Mouse (Mus musculus): ENCODE measurements at regions not wholly inside any gene's neighbourhood (a gene's known extent, or its start where the extent isn't known, plus 50 kb on each side); places are given as distances from the start of the nearest gene placed in this dataset.
A peak's percentile ranks its signal among the peaks of the same experiment; 100 is the strongest.

- no peaks in the 10 kb centered on the region for H3K27me3 ChIP-seq (replicated peaks)
- 58% methylated on average over 3 of the region's 3 CpGs for WGBS
- no peak overlapping the region for H3K4me2 ChIP-seq
- no peak overlapping the region for H3K27ac ChIP-seq (ENCODE audit: poor library complexity, severe bottlenecking)
- peaks cover 20% of the 10 kb centered on the region for H3K4me1 ChIP-seq (replicated peaks)
- no peak for ATAC-seq (ENCODE audit: insufficient number of reproducible peaks, low FRiP score)
- H3K4me3 ChIP-seq, result no peak overlapping the region
- H3K36me3 ChIP-seq, result no peaks in the 10 kb centered on the region
- no peaks in the 10 kb centered on the region for H3K9me3 ChIP-seq (replicated peaks)
- no peak overlapping the region for H3K9ac ChIP-seq
These were observed 92.5 kb upstream of the Hs6st1 start for GRCm38 (mm10) chr1:35975611-35976208.

DNA sequence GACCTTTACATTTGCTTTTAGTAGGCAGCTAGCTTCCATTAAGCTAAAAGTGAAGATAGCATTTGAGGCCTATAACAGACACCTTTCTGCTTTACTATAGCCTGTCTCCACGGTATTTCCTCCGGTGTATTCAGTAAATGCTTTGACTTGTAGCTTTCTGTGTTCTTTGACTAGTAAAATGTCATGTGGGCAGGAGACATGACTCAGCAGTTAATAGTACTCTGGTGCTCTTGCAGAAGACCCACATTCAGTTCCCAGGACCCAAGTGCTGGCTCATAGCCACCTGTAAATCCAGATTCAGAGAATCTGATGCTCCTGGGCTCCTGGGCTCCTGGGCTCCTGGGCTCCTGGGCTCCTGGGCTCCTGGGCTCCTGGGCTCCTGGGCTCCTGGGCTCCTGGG is 91.7 kb upstream of the Hs6st1 start:
- WGBS, result 83% methylated on average over 2 of the region's 2 CpGs
- H3K27ac ChIP-seq (ENCODE audit: poor library complexity, severe bottlenecking), result no peak overlapping the region
- H3K4me3 ChIP-seq, result no peak overlapping the region
- ATAC-seq (ENCODE audit: insufficient number of reproducible peaks, low FRiP score), result no peak
- H3K36me3 ChIP-seq, result no peaks in the 10 kb centered on the region
- H3K4me2 ChIP-seq, result no peak overlapping the region
- H3K27me3 ChIP-seq (replicated peaks), result no peaks in the 10 kb centered on the region
- H3K9me3 ChIP-seq (replicated peaks), result no peaks in the 10 kb centered on the region
- no peak overlapping the region for H3K9ac ChIP-seq
- peaks cover 20% of the 10 kb centered on the region for H3K4me1 ChIP-seq (replicated peaks)

DNA sequence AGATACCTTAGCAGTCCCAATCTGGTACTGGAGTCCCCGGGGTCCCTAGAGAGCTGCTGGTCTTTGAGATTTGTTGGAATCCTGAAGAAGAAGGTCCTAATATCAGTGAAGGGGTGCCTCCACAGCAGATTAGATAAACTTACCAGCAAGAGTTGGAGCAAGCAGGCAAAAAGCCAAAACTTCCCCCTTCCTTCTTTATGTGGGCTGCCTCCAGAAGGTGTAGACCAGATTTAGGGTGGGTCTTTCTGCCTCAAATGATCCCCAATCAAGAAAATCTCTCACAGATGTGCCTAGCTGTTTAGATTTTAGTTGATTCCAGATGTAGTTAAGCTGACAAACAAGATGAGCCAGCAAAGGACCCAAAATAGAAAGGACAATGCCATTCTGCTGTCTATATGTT is 90.1 kb upstream of the Hs6st1 start:
- no peaks in the 10 kb centered on the region for H3K27me3 ChIP-seq (replicated peaks)
- H3K4me1 ChIP-seq (replicated peaks), result peaks cover 31% of the 10 kb centered on the region
- H3K4me3 ChIP-seq, result no peak overlapping the region
- H3K36me3 ChIP-seq, result no peaks in the 10 kb centered on the region
- ATAC-seq (ENCODE audit: insufficient number of reproducible peaks, low FRiP score), result no peak
- H3K9ac ChIP-seq, result no peak overlapping the region
- H3K9me3 ChIP-seq (replicated peaks), result no peaks in the 10 kb centered on the region
- 81% methylated on average over 1 of the region's 1 CpGs for WGBS
- H3K4me2 ChIP-seq, result no peak overlapping the region
- peak overlapping the region; percentile 5; the same call in 1 of the 2 replicates for H3K27ac ChIP-seq (ENCODE audit: poor library complexity, severe bottlenecking)

DNA sequence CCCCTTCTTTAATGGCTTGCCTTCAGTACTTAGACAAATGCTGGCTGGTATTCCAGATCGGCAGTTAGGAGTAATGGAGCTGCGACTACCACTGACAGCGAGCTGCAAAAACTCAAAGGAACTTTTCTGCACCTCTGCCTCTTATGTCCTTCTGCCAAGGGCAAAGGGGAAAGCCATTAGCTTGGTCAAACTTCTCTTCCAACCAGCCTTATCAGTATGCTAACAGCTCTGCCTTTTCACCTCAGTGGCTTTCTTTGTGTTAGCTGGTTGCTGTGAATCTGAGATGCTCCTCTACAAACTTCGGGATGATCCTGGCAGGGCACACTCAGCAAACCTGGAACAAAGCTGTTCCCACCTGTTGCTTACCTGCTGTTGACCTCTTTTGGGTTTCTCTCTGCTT is 89.4 kb upstream of the Hs6st1 start:
- ATAC-seq (ENCODE audit: insufficient number of reproducible peaks, low FRiP score), result no peak
- peaks cover 31% of the 10 kb centered on the region for H3K4me1 ChIP-seq (replicated peaks)
- 20% methylated on average over 4 of the region's 4 CpGs for WGBS
- H3K36me3 ChIP-seq, result no peaks in the 10 kb centered on the region
- no peak overlapping the region for H3K4me2 ChIP-seq
- no peak overlapping the region for H3K9ac ChIP-seq
- no peaks in the 10 kb centered on the region for H3K27me3 ChIP-seq (replicated peaks)
- H3K27ac ChIP-seq (ENCODE audit: poor library complexity, severe bottlenecking), result peak overlapping the region; percentile 5
- no peaks in the 10 kb centered on the region for H3K9me3 ChIP-seq (replicated peaks)
- no peak overlapping the region for H3K4me3 ChIP-seq

GRCm38 (mm10) chr1:35981226-35981625 is 87.0 kb upstream of the Hs6st1 start:
- Histone ChIP-seq H3K9me3 (replicated peaks) (no peaks in the 10 kb centered on the region), H3K27me3 (replicated peaks) (no peaks in the 10 kb centered on the region), H3K27ac (ENCODE audit: poor library complexity, severe bottlenecking) (no peak overlapping the region), H3K4me3 (no peak overlapping the region), H3K9ac (no peak overlapping the region), H3K36me3 (no peaks in the 10 kb centered on the region), H3K4me1 (replicated peaks) (peaks cover 25% of the 10 kb centered on the region), H3K4me2 (no peak overlapping the region)
- no peak for ATAC-seq (ENCODE audit: insufficient number of reproducible peaks, low FRiP score)
- WGBS, result 94% methylated on average over 4 of the region's 4 CpGs

- Histone ChIP-seq H3K4me1 (replicated peaks) (peaks cover 20% of the 10 kb centered on the region), H3K9ac (no peak overlapping the region), H3K4me3 (no peak overlapping the region), H3K36me3 (no peaks in the 10 kb centered on the region), H3K4me2 (no peak overlapping the region), H3K9me3 (replicated peaks) (peaks cover 3% of the 10 kb centered on the region; the same call in 1 of the 2 replicates), H3K27me3 (replicated peaks) (no peaks in the 10 kb centered on the region), H3K27ac (ENCODE audit: poor library complexity, severe bottlenecking) (no peak overlapping the region)
- no peak for ATAC-seq (ENCODE audit: insufficient number of reproducible peaks, low FRiP score)
- 84% methylated on average over 3 of the region's 3 CpGs for WGBS
These were observed 84.8 kb upstream of the Hs6st1 start for GRCm38 (mm10) chr1:35983361-35983760.

DNA sequence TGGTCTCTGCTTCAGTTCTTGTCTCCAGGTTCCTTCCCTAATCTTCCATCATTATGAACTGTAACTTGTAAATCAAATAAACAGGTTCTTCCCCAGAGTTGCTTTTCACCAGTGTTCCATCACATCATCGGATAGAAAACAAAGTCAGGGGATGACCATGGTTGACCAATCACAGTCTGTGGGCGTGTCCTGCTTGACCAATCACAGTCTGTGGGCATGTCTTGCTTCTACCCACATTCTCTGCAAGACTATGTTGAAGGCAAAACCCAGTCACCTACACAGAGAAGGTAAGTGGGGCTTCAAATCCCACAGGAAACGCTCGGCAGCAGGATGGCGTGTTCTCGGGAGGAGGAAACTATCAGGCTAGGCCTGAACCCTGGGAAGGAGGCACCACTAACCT is 82.9 kb upstream of the Hs6st1 start:
- no peak overlapping the region for H3K4me3 ChIP-seq
- 84% methylated on average over 6 of the region's 6 CpGs for WGBS
- peaks cover 11% of the 10 kb centered on the region; the same call in 1 of the 2 replicates for H3K4me1 ChIP-seq (replicated peaks)
- H3K4me2 ChIP-seq, result no peak overlapping the region
- H3K9ac ChIP-seq, result no peak overlapping the region
- H3K27ac ChIP-seq (ENCODE audit: poor library complexity, severe bottlenecking), result no peak overlapping the region
- ATAC-seq (ENCODE audit: insufficient number of reproducible peaks, low FRiP score), result no peak
- no peaks in the 10 kb centered on the region for H3K36me3 ChIP-seq
- H3K27me3 ChIP-seq (replicated peaks), result no peaks in the 10 kb centered on the region
- peaks cover 9% of the 10 kb centered on the region for H3K9me3 ChIP-seq (replicated peaks)

DNA sequence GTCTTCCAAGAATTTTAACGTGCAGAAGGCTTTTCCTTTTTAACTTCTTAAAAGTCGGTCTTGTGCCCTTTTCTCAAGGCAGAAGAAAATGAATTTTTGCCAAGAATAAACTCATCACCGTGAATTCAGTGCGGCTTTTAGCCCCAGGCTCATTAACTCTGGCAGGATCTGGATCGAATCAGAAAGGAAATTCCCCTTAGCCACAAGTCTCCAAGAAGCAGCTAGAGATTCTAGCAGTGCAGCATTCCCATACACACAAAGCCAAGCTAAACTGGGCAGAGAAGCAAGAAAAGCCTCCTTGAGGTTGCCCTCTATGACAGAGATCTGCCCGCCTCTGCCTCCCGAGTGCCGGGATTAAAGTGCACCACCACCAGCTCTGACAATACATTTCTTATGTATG is 81.5 kb upstream of the Hs6st1 start:
- Histone ChIP-seq H3K36me3 (peaks cover 2% of the 10 kb centered on the region; the same call in 1 of the 2 replicates), H3K4me2 (no peak overlapping the region), H3K9me3 (replicated peaks) (peaks cover 16% of the 10 kb centered on the region), H3K27me3 (replicated peaks) (no peaks in the 10 kb centered on the region), H3K9ac (no peak overlapping the region), H3K4me1 (replicated peaks) (peaks cover 11% of the 10 kb centered on the region; the same call in 1 of the 2 replicates), H3K4me3 (no peak overlapping the region), H3K27ac (ENCODE audit: poor library complexity, severe bottlenecking) (no peak overlapping the region)
- no peak for ATAC-seq (ENCODE audit: insufficient number of reproducible peaks, low FRiP score)
- 88% methylated on average over 8 of the region's 8 CpGs for WGBS

DNA sequence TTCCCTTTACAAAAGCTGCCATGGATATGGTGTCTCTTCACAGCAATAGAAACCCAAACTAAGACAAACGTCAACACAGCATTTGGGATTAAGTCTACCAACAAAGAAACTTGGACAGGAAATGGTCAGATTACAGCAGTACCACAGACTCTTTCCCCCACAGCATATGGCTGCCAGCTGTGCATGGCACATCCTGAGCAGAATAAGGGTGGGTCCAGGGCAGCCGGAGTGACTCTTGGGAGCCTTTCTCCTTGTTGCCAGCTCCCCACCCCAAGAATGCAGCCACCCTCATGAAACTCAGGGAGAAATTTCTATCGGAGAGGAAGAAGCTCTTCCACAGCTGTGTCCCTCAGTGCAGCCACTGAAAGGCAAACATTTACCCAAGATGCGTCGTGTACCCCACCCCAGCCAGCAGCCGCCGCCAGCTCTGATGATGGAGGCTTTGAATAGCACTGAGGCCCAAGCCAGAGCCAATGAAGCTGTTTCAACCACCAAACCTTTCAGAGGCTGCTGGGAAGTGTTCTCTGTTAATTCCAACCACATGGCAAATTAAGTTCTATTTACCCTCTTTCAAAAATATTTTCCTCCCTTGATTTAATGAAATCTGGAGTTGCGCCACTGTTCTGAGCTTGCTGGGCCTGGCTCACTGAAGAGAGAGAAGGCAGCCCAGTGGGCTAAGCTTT is 75.8 kb upstream of the Hs6st1 start:
- Histone ChIP-seq H3K27me3 (replicated peaks) (no peaks in the 10 kb centered on the region), H3K36me3 (peaks cover 2% of the 10 kb centered on the region; the same call in 1 of the 2 replicates), H3K4me1 (replicated peaks) (no peaks in the 10 kb centered on the region), H3K4me3 (no peak overlapping the region), H3K27ac (ENCODE audit: poor library complexity, severe bottlenecking) (no peak overlapping the region), H3K4me2 (no peak overlapping the region), H3K9me3 (replicated peaks) (peaks cover 16% of the 10 kb centered on the region), H3K9ac (no peak overlapping the region)
- 81% methylated on average over 8 of the region's 8 CpGs for WGBS
- no peak for ATAC-seq (ENCODE audit: insufficient number of reproducible peaks, low FRiP score)

DNA sequence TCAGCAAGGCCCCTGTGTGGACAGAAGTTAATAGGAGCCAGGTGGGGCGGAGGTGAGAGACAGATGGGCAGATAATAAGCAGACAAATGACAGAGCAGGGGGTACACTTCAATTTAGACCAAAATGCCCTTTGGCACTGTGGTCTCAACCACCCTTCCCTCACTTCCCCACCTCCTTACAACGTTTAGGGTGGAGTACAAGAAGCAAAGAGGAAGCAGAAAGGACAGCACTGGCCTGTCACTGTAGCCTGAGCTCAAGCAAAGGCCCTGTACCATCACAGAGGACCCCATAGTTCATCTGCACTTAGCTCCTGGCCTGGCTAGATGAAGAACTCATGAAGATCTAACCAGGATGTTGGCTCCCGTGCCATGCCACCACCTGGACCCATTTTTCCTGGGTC is 75.3 kb upstream of the Hs6st1 start:
- 62% methylated on average over 3 of the region's 3 CpGs for WGBS
- Histone ChIP-seq H3K4me1 (replicated peaks) (no peaks in the 10 kb centered on the region), H3K4me3 (no peak overlapping the region), H3K36me3 (peaks cover 2% of the 10 kb centered on the region; the same call in 1 of the 2 replicates), H3K27me3 (replicated peaks) (no peaks in the 10 kb centered on the region), H3K4me2 (no peak overlapping the region), H3K9me3 (replicated peaks) (peaks cover 16% of the 10 kb centered on the region), H3K27ac (ENCODE audit: poor library complexity, severe bottlenecking) (no peak overlapping the region), H3K9ac (no peak overlapping the region)
- no peak for ATAC-seq (ENCODE audit: insufficient number of reproducible peaks, low FRiP score)

DNA sequence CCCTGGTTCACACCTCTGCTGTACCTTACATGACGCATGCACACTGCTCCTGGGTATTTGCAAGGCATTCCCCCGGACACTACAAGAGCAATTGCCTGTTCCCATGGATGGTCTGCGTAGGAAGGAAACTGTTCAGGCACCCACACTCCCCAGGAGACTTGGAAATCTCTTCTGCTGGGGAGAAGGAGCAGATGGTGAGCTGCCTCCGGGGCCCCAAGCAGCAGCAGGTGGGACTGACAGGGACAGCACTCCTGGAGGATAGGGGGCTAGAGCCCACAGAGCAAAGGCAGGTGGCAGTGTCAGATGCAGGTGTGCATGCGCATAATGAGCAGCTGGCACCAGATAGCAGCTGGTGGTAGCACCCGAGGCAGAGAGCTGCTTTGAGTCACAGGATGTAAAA is 72.5 kb upstream of the Hs6st1 start:
- 70% methylated on average over 6 of the region's 6 CpGs for WGBS

More for the DNA sequence above, 72.5 kb upstream of the Hs6st1 start:
- Histone ChIP-seq H3K4me2 (no peak overlapping the region), H3K9me3 (replicated peaks) (peaks cover 5% of the 10 kb centered on the region), H3K4me1 (replicated peaks) (no peaks in the 10 kb centered on the region), H3K27ac (ENCODE audit: poor library complexity, severe bottlenecking) (no peak overlapping the region), H3K4me3 (no peak overlapping the region), H3K9ac (no peak overlapping the region), H3K36me3 (peaks cover 2% of the 10 kb centered on the region; the same call in 1 of the 2 replicates), H3K27me3 (replicated peaks) (no peaks in the 10 kb centered on the region)
- no peak for ATAC-seq (ENCODE audit: insufficient number of reproducible peaks, low FRiP score)

Measured in heart, embryonic 12.5 days (tissue).